27 mouse cellular contexts compared by ENCODE assay signal in the genomic region with DNA sequence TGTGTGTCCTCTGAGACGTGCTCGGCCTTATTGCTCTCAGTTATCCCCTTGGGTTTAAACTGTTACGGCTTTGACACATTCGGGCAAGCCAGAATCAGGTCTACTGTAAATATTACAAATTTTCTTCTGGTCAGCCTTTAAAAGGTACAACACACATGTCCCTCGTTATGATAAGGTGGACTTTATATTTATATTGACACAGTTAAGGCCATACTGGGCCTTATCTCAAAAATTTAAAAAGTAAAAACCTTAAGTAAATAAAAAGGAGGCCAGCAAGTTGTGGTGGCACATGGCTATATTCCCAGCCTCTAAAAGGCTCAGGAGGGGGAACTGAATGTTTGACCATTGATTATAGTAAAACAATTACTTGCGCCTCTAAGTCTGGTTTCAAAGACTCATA. TPM values are rescaled to one million over a fixed set of nuclear protein-coding genes. Genes with fewer than 3 reads are reported as not detected.
DNase-seq lines count a peak whose midpoint lies in the region; ATAC-seq and TF ChIP-seq lines count a peak whose summit lies in the region.
"Had no signal": no experiment of that assay in that cellular context is flagged by ENCODE, and none has a peak within 500 bp of the region (broad histone marks: within the 10 kb centered on the region; RNA-seq: fewer than 3 reads in every experiment).

No protein-coding gene starts in this region.

- no peak overlapping the region for H3K4me2 ChIP-seq in intestine, embryonic 15.5 days (replicated peaks)
- no peak overlapping the region for H3K4me2 ChIP-seq in intestine, postnatal 0 days (replicated peaks; ENCODE audit: low read depth)
- no peak overlapping the region for H3K4me2 ChIP-seq in lung, postnatal 0 days (replicated peaks; ENCODE audit: low read depth, low read length)
- no peak overlapping the region for H3K4me2 ChIP-seq in stomach, postnatal 0 days (replicated peaks; ENCODE audit: low read depth)
- H3K4me2 ChIP-seq: embryonic facial prominence, embryonic 13.5 days; forebrain, embryonic 12.5 days; forebrain, embryonic 15.5 days; heart, embryonic 12.5 days; heart, embryonic 15.5 days; hindbrain, embryonic 13.5 days had no signal

- no peak overlapping the region for H3K27ac ChIP-seq in intestine, embryonic 15.5 days
- no peak overlapping the region for H3K27ac ChIP-seq in intestine, postnatal 0 days (ENCODE audit: low read depth, low read length)
- H3K27ac ChIP-seq in lung, postnatal 0 days (ENCODE audit: low read length), result peak overlapping the region; percentile 23; the same call in 1 of the 2 replicates
- no peak overlapping the region for H3K27ac ChIP-seq in stomach, postnatal 0 days (replicated peaks)
- H3K27ac ChIP-seq: embryonic facial prominence, embryonic 10.5 days; embryonic facial prominence, embryonic 13.5 days; forebrain, embryonic 12.5 days; forebrain, embryonic 15.5 days; heart, embryonic 15.5 days; hindbrain, embryonic 10.5 days; hindbrain, embryonic 13.5 days had no signal

- WGBS in intestine, embryonic 15.5 days, result 72% methylated on average over 6 of the region's 6 CpGs
- WGBS in intestine, postnatal 0 days, result 59% methylated on average over 6 of the region's 6 CpGs
- 51% methylated on average over 6 of the region's 6 CpGs for WGBS in lung, postnatal 0 days
- 57% methylated on average over 6 of the region's 6 CpGs for WGBS in stomach, postnatal 0 days

- peak; percentile 33; the same call in 1 of the 2 replicates for TF ChIP-seq EP300 in lung, postnatal 0 days (IDR thresholded peaks at IDR 0.05)
- no peak for TF ChIP-seq EP300 in stomach, postnatal 0 days (optimal IDR thresholded peaks at IDR 0.05)

- no peak for DNase-seq in lung, postnatal 0 days (ENCODE audit: low spot score)
- DNase-seq in lung, postnatal 4 days, result no peak
- no peak for DNase-seq in stomach, postnatal 0 days (ENCODE audit: low spot score)
- no peak for DNase-seq in left cerebral cortex, postnatal 14 days (ENCODE audit: low spot score in 2 of 2)
- DNase-seq: adrenal gland, adult 8-10 months; adrenal gland, postnatal 25 days; cerebellum, adult 11-12 months; cerebellum, adult 8-10 months; cerebellum, postnatal 10 days; cerebellum, postnatal 36 days; embryo, embryonic 11 days; gastrocnemius, postnatal 25 days; heart, adult 18-20 months; heart, postnatal 10 days; heart, postnatal 36 days had no signal

- peak; percentile 65 for ATAC-seq in intestine, embryonic 15.5 days
- no peak for ATAC-seq in intestine, postnatal 0 days
- peak; percentile 14; the same call in 1 of the 2 replicates for ATAC-seq in lung, postnatal 0 days
- peak; percentile 49; the same call in 1 of the 2 replicates for ATAC-seq in stomach, postnatal 0 days (ENCODE audit: low FRiP score, low TSS enrichment)
- ATAC-seq: activated CD4-positive, CD25-positive, alpha-beta regulatory T cell, adult 4 months; forebrain, embryonic 15.5 days had no signal

- H3K27me3 ChIP-seq in intestine, embryonic 15.5 days (replicated peaks), result no peaks in the 10 kb centered on the region
- H3K27me3 ChIP-seq in intestine, postnatal 0 days (replicated peaks; ENCODE audit: control insufficient read depth, insufficient read depth, low read length), result no peaks in the 10 kb centered on the region
- H3K27me3 ChIP-seq in lung, postnatal 0 days (replicated peaks; ENCODE audit: insufficient read depth, low read length), result no peaks in the 10 kb centered on the region
- no peaks in the 10 kb centered on the region for H3K27me3 ChIP-seq in stomach, postnatal 0 days (ENCODE audit: control insufficient read depth, insufficient read depth, low read length)
- H3K27me3 ChIP-seq: embryonic facial prominence, embryonic 13.5 days; forebrain, embryonic 12.5 days; forebrain, embryonic 15.5 days; heart, embryonic 12.5 days; heart, embryonic 15.5 days; hindbrain, embryonic 13.5 days had no signal

- no peaks in the 10 kb centered on the region for H3K4me1 ChIP-seq in intestine, embryonic 15.5 days (replicated peaks)
- no peaks in the 10 kb centered on the region for H3K4me1 ChIP-seq in intestine, postnatal 0 days (replicated peaks; ENCODE audit: control insufficient read depth, insufficient read depth, low read length)
- peaks cover 3% of the 10 kb centered on the region; the same call in 1 of the 2 replicates for H3K4me1 ChIP-seq in lung, postnatal 0 days (ENCODE audit: insufficient read depth, low read depth, low read length)
- no peaks in the 10 kb centered on the region for H3K4me1 ChIP-seq in stomach, postnatal 0 days (replicated peaks; ENCODE audit: control insufficient read depth, insufficient read depth)
- H3K4me1 ChIP-seq: embryonic facial prominence, embryonic 10.5 days; forebrain, embryonic 12.5 days; forebrain, embryonic 15.5 days; heart, embryonic 15.5 days; hindbrain, embryonic 10.5 days; hindbrain, embryonic 13.5 days had no signal

- H3K4me3 ChIP-seq in intestine, embryonic 15.5 days (replicated peaks), result no peak overlapping the region
- no peak overlapping the region for H3K4me3 ChIP-seq in intestine, postnatal 0 days (ENCODE audit: low read depth, low read length)
- H3K4me3 ChIP-seq in lung, postnatal 0 days (ENCODE audit: low read depth, low read length), result no peak overlapping the region
- no peak overlapping the region for H3K4me3 ChIP-seq in stomach, postnatal 0 days (ENCODE audit: low read depth, low read length)
- H3K4me3 ChIP-seq: embryonic facial prominence, embryonic 10.5 days; embryonic facial prominence, embryonic 13.5 days; erythroblast, embryonic 14.5 days; forebrain, embryonic 12.5 days; forebrain, embryonic 15.5 days; heart, embryonic 12.5 days; heart, embryonic 15.5 days; hindbrain, embryonic 10.5 days; hindbrain, embryonic 13.5 days had no signal

- H3K9ac ChIP-seq in intestine, embryonic 15.5 days, result no peak overlapping the region
- no peak overlapping the region for H3K9ac ChIP-seq in intestine, postnatal 0 days (ENCODE audit: low read depth, low read length)
- no peak overlapping the region for H3K9ac ChIP-seq in lung, postnatal 0 days (replicated peaks; ENCODE audit: low read depth)
- H3K9ac ChIP-seq in stomach, postnatal 0 days (ENCODE audit: low read length), result no peak overlapping the region
- H3K9ac ChIP-seq: embryonic facial prominence, embryonic 13.5 days; forebrain, embryonic 12.5 days; forebrain, embryonic 15.5 days; heart, embryonic 12.5 days; heart, embryonic 15.5 days; hindbrain, embryonic 13.5 days had no signal

- H3K9me3 ChIP-seq in intestine, embryonic 15.5 days, result no peaks in the 10 kb centered on the region
- H3K9me3 ChIP-seq in intestine, postnatal 0 days (ENCODE audit: control insufficient read depth), result no peaks in the 10 kb centered on the region
- H3K9me3 ChIP-seq in lung, postnatal 0 days (ENCODE audit: low read length), result no peaks in the 10 kb centered on the region
- H3K9me3 ChIP-seq in stomach, postnatal 0 days (ENCODE audit: control insufficient read depth, low read length), result no peaks in the 10 kb centered on the region
- H3K9me3 ChIP-seq: embryonic facial prominence, embryonic 10.5 days; embryonic facial prominence, embryonic 13.5 days; forebrain, embryonic 12.5 days; forebrain, embryonic 15.5 days; heart, embryonic 12.5 days; heart, embryonic 15.5 days; hindbrain, embryonic 10.5 days; hindbrain, embryonic 13.5 days had no signal

- no peak for TF ChIP-seq CTCF in intestine, postnatal 0 days (IDR thresholded peaks at IDR 0.05; ENCODE audit: low read depth)
- no peak for TF ChIP-seq CTCF in lung, postnatal 0 days (IDR thresholded peaks at IDR 0.05)
- no peak for TF ChIP-seq CTCF in stomach, postnatal 0 days (IDR thresholded peaks at IDR 0.05; ENCODE audit: low read depth)

- no peaks in the 10 kb centered on the region for H3K36me3 ChIP-seq in intestine, embryonic 15.5 days
- H3K36me3 ChIP-seq in intestine, postnatal 0 days (ENCODE audit: control insufficient read depth, insufficient read depth), result no peaks in the 10 kb centered on the region
- no peaks in the 10 kb centered on the region for H3K36me3 ChIP-seq in lung, postnatal 0 days (ENCODE audit: insufficient read depth, low read length)
- no peaks in the 10 kb centered on the region for H3K36me3 ChIP-seq in stomach, postnatal 0 days (ENCODE audit: control insufficient read depth, insufficient read depth, low read length)
- H3K36me3 ChIP-seq: embryonic facial prominence, embryonic 10.5 days; embryonic facial prominence, embryonic 13.5 days; forebrain, embryonic 12.5 days; forebrain, embryonic 15.5 days; heart, embryonic 12.5 days; heart, embryonic 15.5 days; hindbrain, embryonic 10.5 days; hindbrain, embryonic 13.5 days had no signal

- intact Hi-C loops in left cerebral cortex, postnatal 14 days (cut with DNase I), result no loop called here

RNA-seq across cellular contexts. Expression of a gene that starts 37.5 kb away (rescaled TPM):
- 3.8 and 4.1 TPM in 2 replicates for polyA plus RNA-seq in intestine, embryonic 15.5 days (2015; fragmentation: Nextera tagmentation; extraction: Ambion mirVana)
- 2.0 and 2.1 TPM in 2 replicates for polyA plus RNA-seq in intestine, postnatal 0 days (2015; fragmentation: Nextera tagmentation; extraction: Ambion mirVana)
- polyA plus RNA-seq in lung, postnatal 0 days (2015; fragmentation: Nextera tagmentation; extraction: Ambion mirVana), result 232 and 257 TPM in 2 replicates
- 2.4 and 2.8 TPM in 2 replicates for polyA plus RNA-seq in stomach, postnatal 0 days (2015; fragmentation: Nextera tagmentation; extraction: Ambion mirVana)
- total RNA-seq in left cerebral cortex, postnatal 14 days (2021), result 1 to 10 TPM in 1 of 2 experiments, under 1 TPM in 1; 0.85 to 1.5 TPM
- polyA plus RNA-seq: erythroblast, embryonic 14.5 days had no signal

RNA-seq across cellular contexts. Expression of a gene that starts 37.6 kb away (rescaled TPM):
- 15.9 and 16.3 TPM in 2 replicates for polyA plus RNA-seq in intestine, embryonic 15.5 days (2015; fragmentation: Nextera tagmentation; extraction: Ambion mirVana)
- 6.2 and 6.7 TPM in 2 replicates for polyA plus RNA-seq in intestine, postnatal 0 days (2015; fragmentation: Nextera tagmentation; extraction: Ambion mirVana)
- 9.9 and 10.2 TPM in 2 replicates for polyA plus RNA-seq in lung, postnatal 0 days (2015; fragmentation: Nextera tagmentation; extraction: Ambion mirVana)
- polyA plus RNA-seq in stomach, postnatal 0 days (2015; fragmentation: Nextera tagmentation; extraction: Ambion mirVana), result 4.4 and 4.8 TPM in 2 replicates
- 10 to 100 TPM; 81.4 to 93.4 TPM for total RNA-seq in left cerebral cortex, postnatal 14 days (2021)

Comparison
In these comparisons a context has a peak if more than half of its experiments do, and no peak if none do; other contexts are left out.
1. RNA of a gene that starts 37.5 kb away (polyA plus RNA-seq): 232 to 257 TPM in lung, postnatal 0 days; 3.8 to 4.1 TPM in intestine, embryonic 15.5 days, 2.4 to 2.8 TPM in stomach, postnatal 0 days and 2.0 to 2.1 TPM in intestine, postnatal 0 days; every median in the first group is over 10 times any median in the second.